Mouse (Mus musculus) heart, adult 2 months (tissue): ENCODE data around the gene Apopt1. TPM values are rescaled to one million over a fixed set of nuclear protein-coding genes. Genes with fewer than 3 reads are reported as not detected.

Experiments
- DNase-seq, 2 experiments: peaks; one replicate each; pipeline ENCODE4 v3.0.0; 2021
- H3K27ac ChIP-seq: fragments of 200-600 bp; 2 replicates; pipeline ENCODE4 v1.8.1; 2022
- H3K27me3 ChIP-seq: fragments of 200-500 bp; 2 replicates; pipeline ENCODE4 v1.6.1; 2012; ENCODE audit warnings: mild to moderate bottlenecking, low read length, inconsistent platforms, mixed read lengths; ENCODE audit not compliant: control insufficient read depth, insufficient read depth
- H3K36me3 ChIP-seq: fragments of 200-500 bp; 2 replicates; pipeline ENCODE4 v1.6.1; 2012; ENCODE audit warnings: low read length, inconsistent platforms; ENCODE audit not compliant: control insufficient read depth, insufficient read depth
- H3K4me1 ChIP-seq: fragments of 200-500 bp; 2 replicates; pipeline ENCODE4 v1.6.1; 2011; ENCODE audit warnings: low read length; ENCODE audit not compliant: control insufficient read depth, insufficient read depth
- H3K4me3 ChIP-seq: fragments of 200-600 bp; 2 replicates; pipeline ENCODE4 v1.8.1; 2022
- H3K79me2 ChIP-seq: fragments of 200-500 bp; replicated peaks from 2 replicates; pipeline ENCODE4 v1.6.1; 2012; ENCODE audit warnings: mild to moderate bottlenecking, inconsistent platforms, low read length, moderate library complexity, mixed read lengths; ENCODE audit not compliant: control insufficient read depth, insufficient read depth
- H3K9ac ChIP-seq: fragments of 200-500 bp; 2 replicates; pipeline ENCODE4 v1.6.1; 2012; ENCODE audit warnings: low read depth, mild to moderate bottlenecking, control low read depth, inconsistent platforms, low read length, mixed read lengths
- CTCF ChIP-seq: fragments of 200-600 bp; IDR thresholded peaks from 2 replicates; pipeline ENCODE4 v1.8.1; 2022; ENCODE audit warnings: antibody characterized with exemption, mild to moderate bottlenecking, moderate library complexity
- EP300 ChIP-seq: fragments of 200-500 bp; IDR thresholded peaks from 2 replicates; pipeline ENCODE4 v1.6.1; 2011; ENCODE audit warnings: low read depth, low read length, control low read depth; ENCODE audit not compliant: insufficient read depth
- POLR2A ChIP-seq: fragments of 200-500 bp; IDR thresholded peaks from 2 replicates; pipeline ENCODE4 v1.6.1; 2011; ENCODE audit warnings: mild to moderate bottlenecking, low read depth, low read length, control low read depth; ENCODE audit not compliant: insufficient read depth
- WGBS: fragments of 180-500 bp; shearing (Covaris S2); methylation state at CpG from one replicate; pipeline ENCODE4 v1.1.7; 2018; 5-methylcytosine and 5-hydroxymethylcytosine counted together
- intact Hi-C: fragments of 180-260 bp; cut with DNase I; formaldehyde crosslinking; loops from one replicate; pipeline ENCODE4 v1.15.1; 2025
- polyA plus RNA-seq: library from polyadenylated mRNA; depleted of rRNA; stranded (reverse); fragments of >200 nt; gene quantifications from 2 replicates; pipeline ENCODE4 v1.2.3, GENCODE M21; 2012
- total RNA-seq, 2 experiments: library from RNA; stranded (reverse); gene quantifications; 2 replicates each; pipeline ENCODE4 v1.2.3; 2021

Gene Apopt1
- total and polyA plus RNA-seq, 3 experiments, result 31.7 to 36.3 (median 32.0) TPM

DNA sequence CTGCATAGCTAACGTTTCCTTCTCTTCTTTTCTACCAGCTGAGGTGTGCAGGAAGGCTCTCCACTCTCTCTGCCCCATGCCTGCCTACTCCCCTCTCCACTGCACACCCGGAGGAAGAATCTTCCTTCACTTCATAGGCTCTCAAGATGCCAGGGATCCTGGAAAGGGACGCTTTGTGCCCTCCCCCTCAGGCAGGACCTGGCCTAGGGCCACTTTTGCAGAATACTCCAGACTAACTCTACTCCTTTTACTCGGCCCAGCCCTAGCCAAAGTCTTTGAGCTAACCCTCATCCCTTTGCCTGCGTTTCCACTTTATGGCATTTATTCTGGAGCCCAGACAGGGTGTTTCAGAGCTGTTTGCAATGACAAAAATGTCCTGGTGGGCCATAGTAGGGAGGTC is 35.6 kb upstream of the Apopt1 start:
- intact Hi-C loops, result no loop called here
- H3K27me3 ChIP-seq, result no peaks in the 10 kb centered on the region
- H3K9ac ChIP-seq, result peak overlapping the region; percentile 44
- no peak for DNase-seq
- 5% methylated on average over 5 of the region's 5 CpGs for WGBS
- peak overlapping the region; percentile 93 for H3K27ac ChIP-seq
- H3K79me2 ChIP-seq, result no peaks in the 10 kb centered on the region
- H3K4me1 ChIP-seq, result peaks cover 11% of the 10 kb centered on the region
- H3K36me3 ChIP-seq, result peaks cover 4% of the 10 kb centered on the region; the same call in 1 of the 2 replicates
- peak overlapping the region; percentile 82 for H3K4me3 ChIP-seq
- TF ChIP-seq CTCF (no peak), POLR2A (no peak), EP300 (no peak)

DNA sequence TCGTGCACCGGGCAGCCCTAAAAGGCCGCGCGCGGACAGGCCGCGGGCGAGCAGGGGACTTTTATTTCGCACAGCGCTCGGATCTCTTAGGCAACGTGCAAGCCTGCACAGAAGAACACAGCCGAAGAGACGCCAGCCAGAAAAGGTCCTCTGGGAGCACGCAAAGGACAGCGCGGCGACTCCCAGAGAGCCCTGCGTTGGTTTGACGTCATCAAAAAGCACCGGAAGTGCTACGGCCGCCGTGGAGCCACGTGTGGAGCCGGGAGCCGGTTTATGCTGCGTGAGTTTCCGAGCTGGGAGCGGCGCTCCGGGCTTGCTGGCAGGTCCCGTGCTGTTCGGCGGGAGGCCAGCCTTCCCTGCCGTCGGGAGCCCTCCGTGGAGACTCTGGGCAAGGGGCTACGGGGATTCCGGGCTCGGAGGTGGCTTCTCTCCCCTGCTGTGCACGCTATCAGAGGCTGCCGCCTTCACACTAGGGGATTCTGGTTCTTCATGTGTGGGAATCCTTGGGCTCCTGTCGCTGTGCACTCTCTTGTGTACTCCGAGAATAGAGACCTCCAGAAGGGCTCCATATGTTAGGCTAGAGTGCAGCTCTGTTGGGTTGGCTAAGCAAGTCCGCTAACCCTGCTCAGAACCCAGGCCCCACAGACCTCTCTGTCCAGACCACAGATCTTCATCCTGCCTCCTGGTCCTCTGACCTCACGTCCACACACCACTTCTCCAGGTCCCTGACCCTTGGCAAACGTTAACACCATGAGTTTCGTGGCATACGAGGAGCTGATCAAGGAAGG is 35.0 kb upstream of the Apopt1 start, which contains the start of gene Trmt61a:
TSS of gene Trmt61a (plus strand) at position 224 of the 788 bp plus-strand sequence.
- Histone ChIP-seq H3K79me2 (no peaks in the 10 kb centered on the region), H3K4me3 (peak within 1 kb of the TSS; percentile 82), H3K27me3 (no peaks in the 10 kb centered on the region), H3K36me3 (peaks cover 4% of the 10 kb centered on the region; the same call in 1 of the 2 replicates), H3K9ac (peak within 1 kb of the TSS; percentile 44), H3K27ac (peak within 1 kb of the TSS; percentile 93), H3K4me1 (peaks cover 10% of the 10 kb centered on the region)
- peak; percentile 79 for TF ChIP-seq POLR2A
- TF ChIP-seq EP300, result peak; percentile 90
- no peak for TF ChIP-seq CTCF
- intact Hi-C loops, result loop anchor here (2.0 kb wide), 1 partner anchor 35 kb away; the partner anchor contains the start of genes Apopt1 and Bag5
- DNase-seq, result peak; percentile 91
- WGBS, result under 1% methylated on average over 51 of the region's 51 CpGs

DNA sequence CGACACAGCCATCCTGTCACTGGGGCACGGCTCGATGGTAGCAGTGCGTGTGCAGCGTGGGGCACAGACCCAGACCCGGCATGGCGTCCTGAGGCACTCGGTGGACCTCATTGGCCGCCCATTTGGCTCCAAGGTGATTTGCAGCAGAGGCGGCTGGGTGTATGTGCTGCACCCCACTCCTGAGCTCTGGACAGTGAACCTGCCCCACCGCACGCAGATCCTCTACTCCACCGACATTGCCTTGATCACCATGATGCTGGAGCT is 34.5 kb upstream of the Apopt1 start:
- no peak for TF ChIP-seq POLR2A
- no peak for TF ChIP-seq CTCF
- TF ChIP-seq EP300, result no peak
- no peak for DNase-seq
- no peaks in the 10 kb centered on the region for H3K27me3 ChIP-seq
- H3K79me2 ChIP-seq, result no peaks in the 10 kb centered on the region
- H3K36me3 ChIP-seq, result peaks cover 4% of the 10 kb centered on the region; the same call in 1 of the 2 replicates
- WGBS, result 7% methylated on average over 13 of the region's 13 CpGs
- H3K9ac ChIP-seq, result no peak overlapping the region
- intact Hi-C loops, result loop anchor here (2.0 kb wide), 1 partner anchor 34 kb away; the partner anchor contains the start of genes Apopt1 and Bag5
- H3K27ac ChIP-seq, result no peak overlapping the region
- H3K4me3 ChIP-seq, result peak overlapping the region; percentile 82
- H3K4me1 ChIP-seq, result peaks cover 10% of the 10 kb centered on the region

DNA sequence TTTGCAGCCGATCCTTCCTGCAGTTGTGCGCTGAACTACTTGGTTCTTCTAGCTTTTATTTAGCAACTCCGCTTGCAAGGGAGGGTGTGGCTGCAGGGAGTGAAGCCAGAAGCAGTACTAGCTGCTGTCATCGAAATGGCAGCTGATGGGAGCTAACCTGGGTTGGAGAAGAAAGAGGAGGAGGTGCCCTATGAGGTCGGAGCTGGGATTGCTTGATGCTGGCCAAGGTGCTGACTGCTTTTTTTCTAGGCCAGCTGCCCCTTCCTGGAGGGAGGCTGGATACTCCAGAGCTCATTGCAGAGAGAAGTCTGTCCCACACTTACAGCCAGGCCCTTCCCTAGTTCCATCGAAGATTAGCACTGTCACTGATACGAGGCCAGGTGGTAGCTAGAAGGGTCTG is 34.1 kb upstream of the Apopt1 start:
- H3K27me3 ChIP-seq, result no peaks in the 10 kb centered on the region
- peaks cover 4% of the 10 kb centered on the region; the same call in 1 of the 2 replicates for H3K36me3 ChIP-seq
- TF ChIP-seq EP300 (no peak), CTCF (no peak), POLR2A (no peak)
- no peak overlapping the region for H3K27ac ChIP-seq
- 31% methylated on average over 7 of the region's 7 CpGs for WGBS
- no peak overlapping the region for H3K4me3 ChIP-seq
- H3K9ac ChIP-seq, result no peak overlapping the region
- intact Hi-C loops, result loop anchor here (2.0 kb wide), 1 partner anchor 34 kb away; the partner anchor contains the start of genes Apopt1 and Bag5
- H3K79me2 ChIP-seq, result no peaks in the 10 kb centered on the region
- H3K4me1 ChIP-seq, result peaks cover 10% of the 10 kb centered on the region
- no peak for DNase-seq

DNA sequence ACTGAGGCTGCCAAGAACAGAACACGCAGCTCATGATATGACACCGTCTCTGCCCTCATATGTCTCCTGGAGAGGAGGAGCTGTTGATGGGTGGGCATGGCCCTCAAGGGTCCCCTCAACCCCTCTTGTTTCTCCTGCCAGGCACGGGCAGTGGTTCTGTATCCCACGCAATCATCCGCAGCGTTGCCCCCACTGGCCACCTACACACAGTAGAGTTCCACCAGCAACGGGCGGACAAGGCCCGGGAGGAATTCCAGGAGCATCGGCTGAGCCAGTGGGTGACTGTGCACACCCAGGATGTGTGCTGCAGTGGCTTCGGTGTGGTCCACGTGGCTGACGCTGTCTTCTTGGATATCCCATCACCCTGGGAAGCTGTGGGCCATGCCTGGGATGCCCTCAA is 32.4 kb upstream of the Apopt1 start:
- H3K4me3 ChIP-seq, result no peak overlapping the region
- intact Hi-C loops, result no loop called here
- H3K27me3 ChIP-seq, result no peaks in the 10 kb centered on the region
- TF ChIP-seq CTCF (no peak), POLR2A (no peak), EP300 (no peak)
- no peaks in the 10 kb centered on the region for H3K79me2 ChIP-seq
- H3K4me1 ChIP-seq, result peaks cover 10% of the 10 kb centered on the region
- 82% methylated on average over 13 of the region's 13 CpGs for WGBS
- H3K27ac ChIP-seq, result no peak overlapping the region
- no peak overlapping the region for H3K9ac ChIP-seq
- DNase-seq, result no peak
- H3K36me3 ChIP-seq, result peaks cover 4% of the 10 kb centered on the region; the same call in 1 of the 2 replicates

DNA sequence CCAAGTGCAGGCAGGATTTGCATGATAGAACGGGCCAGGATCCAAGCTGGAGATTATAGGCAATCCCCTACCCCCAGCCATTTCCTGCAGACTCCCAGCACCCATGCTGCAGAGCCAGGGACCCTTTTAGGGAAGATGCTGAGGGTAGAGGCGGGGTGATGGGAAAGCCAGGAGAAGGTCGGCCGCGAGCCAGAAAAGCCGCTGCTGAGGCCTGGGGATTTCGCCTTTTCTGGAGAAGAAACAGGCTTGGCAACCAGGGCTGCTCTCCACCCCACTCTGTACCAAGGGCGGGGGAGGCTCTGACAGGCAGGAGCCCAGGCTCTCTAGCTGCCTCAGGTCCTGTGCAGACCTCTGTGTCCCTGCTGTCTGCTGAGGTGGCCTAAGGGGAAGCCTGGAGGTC is 31.8 kb upstream of the Apopt1 start:
- no peak for DNase-seq
- intact Hi-C loops, result no loop called here
- TF ChIP-seq CTCF (no peak), POLR2A (no peak), EP300 (no peak)
- Histone ChIP-seq H3K27me3 (no peaks in the 10 kb centered on the region), H3K79me2 (no peaks in the 10 kb centered on the region), H3K27ac (no peak overlapping the region), H3K4me1 (peaks cover 10% of the 10 kb centered on the region), H3K36me3 (peaks cover 4% of the 10 kb centered on the region; the same call in 1 of the 2 replicates), H3K9ac (no peak overlapping the region), H3K4me3 (no peak overlapping the region)
- WGBS, result 68% methylated on average over 8 of the region's 8 CpGs
